Mouse (Mus musculus) heart, adult 2 months (tissue): ENCODE measurements at regions not wholly inside any gene's neighbourhood (a gene's known extent, or its start where the extent isn't known, plus 50 kb on each side); places are given as distances from the start of the nearest gene placed in this dataset.

Experiments
- DNase-seq, 2 experiments: peaks; one replicate each; pipeline ENCODE4 v3.0.0; 2021
- H3K27ac ChIP-seq: fragments of 200-600 bp; 2 replicates; pipeline ENCODE4 v1.8.1; 2022
- H3K27me3 ChIP-seq: fragments of 200-500 bp; 2 replicates; pipeline ENCODE4 v1.6.1; 2012; ENCODE audit warnings: mild to moderate bottlenecking, low read length, inconsistent platforms, mixed read lengths; ENCODE audit not compliant: control insufficient read depth, insufficient read depth
- H3K36me3 ChIP-seq: fragments of 200-500 bp; 2 replicates; pipeline ENCODE4 v1.6.1; 2012; ENCODE audit warnings: low read length, inconsistent platforms; ENCODE audit not compliant: control insufficient read depth, insufficient read depth
- H3K4me1 ChIP-seq: fragments of 200-500 bp; 2 replicates; pipeline ENCODE4 v1.6.1; 2011; ENCODE audit warnings: low read length; ENCODE audit not compliant: control insufficient read depth, insufficient read depth
- H3K4me3 ChIP-seq: fragments of 200-600 bp; 2 replicates; pipeline ENCODE4 v1.8.1; 2022
- H3K79me2 ChIP-seq: fragments of 200-500 bp; replicated peaks from 2 replicates; pipeline ENCODE4 v1.6.1; 2012; ENCODE audit warnings: mild to moderate bottlenecking, inconsistent platforms, low read length, moderate library complexity, mixed read lengths; ENCODE audit not compliant: control insufficient read depth, insufficient read depth
- H3K9ac ChIP-seq: fragments of 200-500 bp; 2 replicates; pipeline ENCODE4 v1.6.1; 2012; ENCODE audit warnings: low read depth, mild to moderate bottlenecking, control low read depth, inconsistent platforms, low read length, mixed read lengths
- CTCF ChIP-seq: fragments of 200-600 bp; IDR thresholded peaks from 2 replicates; pipeline ENCODE4 v1.8.1; 2022; ENCODE audit warnings: antibody characterized with exemption, mild to moderate bottlenecking, moderate library complexity
- EP300 ChIP-seq: fragments of 200-500 bp; IDR thresholded peaks from 2 replicates; pipeline ENCODE4 v1.6.1; 2011; ENCODE audit warnings: low read depth, low read length, control low read depth; ENCODE audit not compliant: insufficient read depth
- POLR2A ChIP-seq: fragments of 200-500 bp; IDR thresholded peaks from 2 replicates; pipeline ENCODE4 v1.6.1; 2011; ENCODE audit warnings: mild to moderate bottlenecking, low read depth, low read length, control low read depth; ENCODE audit not compliant: insufficient read depth
- WGBS: fragments of 180-500 bp; shearing (Covaris S2); methylation state at CpG from one replicate; pipeline ENCODE4 v1.1.7; 2018; 5-methylcytosine and 5-hydroxymethylcytosine counted together
- intact Hi-C: fragments of 180-260 bp; cut with DNase I; formaldehyde crosslinking; loops from one replicate; pipeline ENCODE4 v1.15.1; 2025

- Histone ChIP-seq H3K27me3 (no peaks in the 10 kb centered on the region), H3K36me3 (no peaks in the 10 kb centered on the region), H3K9ac (no peak overlapping the region), H3K79me2 (no peaks in the 10 kb centered on the region), H3K27ac (no peak overlapping the region), H3K4me3 (no peak overlapping the region), H3K4me1 (no peaks in the 10 kb centered on the region)
- no peak for DNase-seq
- TF ChIP-seq POLR2A (no peak), CTCF (no peak), EP300 (no peak)
- WGBS: 92% methylated on average over 3 of the region's 3 CpGs
- intact Hi-C loops: no loop called here
Observed at GRCm38 (mm10) chr6:36175112-36175511, 212.8 kb upstream of the Chrm2 start.

GRCm38 (mm10) chr6:36179895-36180294 lies 208.0 kb upstream of the Chrm2 start:
- 88% methylated on average over 3 of the region's 3 CpGs for WGBS
- no peak for DNase-seq
- Histone ChIP-seq H3K9ac (no peak overlapping the region), H3K27me3 (no peaks in the 10 kb centered on the region), H3K36me3 (no peaks in the 10 kb centered on the region), H3K27ac (no peak overlapping the region), H3K4me3 (no peak overlapping the region), H3K79me2 (no peaks in the 10 kb centered on the region), H3K4me1 (no peaks in the 10 kb centered on the region; the same call in 1 of the 2 replicates)
- TF ChIP-seq POLR2A (no peak), CTCF (no peak), EP300 (no peak)
- intact Hi-C loops: no loop called here

- Histone ChIP-seq H3K36me3 (no peaks in the 10 kb centered on the region), H3K27ac (no peak overlapping the region), H3K79me2 (no peaks in the 10 kb centered on the region), H3K4me1 (no peaks in the 10 kb centered on the region; the same call in 1 of the 2 replicates), H3K27me3 (no peaks in the 10 kb centered on the region), H3K9ac (no peak overlapping the region), H3K4me3 (no peak overlapping the region)
- WGBS: 66% methylated on average over 1 of the region's 1 CpGs
- intact Hi-C loops: no loop called here
- TF ChIP-seq EP300 (no peak), POLR2A (no peak), CTCF (no peak)
- no peak for DNase-seq
Observed at GRCm38 (mm10) chr6:36182698-36183097, 205.2 kb upstream of the Chrm2 start.

DNA sequence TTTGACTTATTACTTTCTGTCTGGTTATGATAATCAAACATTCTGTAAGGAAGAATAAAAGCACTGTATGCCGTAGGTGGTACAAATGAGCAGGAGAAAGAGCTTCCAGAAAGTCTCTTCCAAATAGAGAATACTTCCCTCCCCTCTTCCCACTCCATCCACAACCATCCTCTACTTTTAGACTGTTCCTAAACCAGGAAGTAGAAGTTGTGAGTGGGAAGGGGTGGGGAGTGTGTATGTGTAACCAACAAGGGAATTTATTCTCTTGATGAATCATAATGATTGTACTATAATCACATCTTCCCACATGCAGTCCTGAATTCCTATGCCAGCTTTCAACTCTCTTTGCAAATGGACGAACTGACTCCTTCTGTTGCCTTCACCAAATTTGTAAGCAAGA lies 181.2 kb upstream of the Chrm2 start:
- intact Hi-C loops: no loop called here
- WGBS: 66% methylated on average over 2 of the region's 2 CpGs
- Histone ChIP-seq H3K27ac (no peak overlapping the region), H3K36me3 (no peaks in the 10 kb centered on the region), H3K4me3 (no peak overlapping the region), H3K9ac (no peak overlapping the region), H3K4me1 (no peaks in the 10 kb centered on the region), H3K79me2 (no peaks in the 10 kb centered on the region), H3K27me3 (no peaks in the 10 kb centered on the region)
- DNase-seq: no peak
- TF ChIP-seq CTCF: no peak
- TF ChIP-seq POLR2A: no peak

- WGBS: 72% methylated on average over 4 of the region's 4 CpGs
- H3K9ac ChIP-seq: no peak overlapping the region
- H3K4me1 ChIP-seq: no peaks in the 10 kb centered on the region
- TF ChIP-seq EP300 (no peak), POLR2A (no peak), CTCF (no peak)
- DNase-seq: no peak
- intact Hi-C loops: no loop called here
- H3K27me3 ChIP-seq: no peaks in the 10 kb centered on the region
- H3K27ac ChIP-seq: no peak overlapping the region
- no peaks in the 10 kb centered on the region for H3K79me2 ChIP-seq
- H3K36me3 ChIP-seq: no peaks in the 10 kb centered on the region
- no peak overlapping the region for H3K4me3 ChIP-seq
Observed at GRCm38 (mm10) chr6:36221308-36221707, 166.6 kb upstream of the Chrm2 start.

- 65% methylated on average over 1 of the region's 1 CpGs for WGBS
- Histone ChIP-seq H3K27me3 (no peaks in the 10 kb centered on the region), H3K4me3 (no peak overlapping the region), H3K27ac (no peak overlapping the region), H3K79me2 (no peaks in the 10 kb centered on the region), H3K4me1 (no peaks in the 10 kb centered on the region), H3K36me3 (no peaks in the 10 kb centered on the region), H3K9ac (no peak overlapping the region)
- no peak for TF ChIP-seq CTCF
- no peak for DNase-seq
- intact Hi-C loops: no loop called here
Observed at GRCm38 (mm10) chr6:36234438-36234837, 153.4 kb upstream of the Chrm2 start.

GRCm38 (mm10) chr6:36247027-36247426 lies 140.9 kb upstream of the Chrm2 start:
- Histone ChIP-seq H3K9ac (no peak overlapping the region), H3K36me3 (no peaks in the 10 kb centered on the region), H3K27ac (no peak overlapping the region), H3K27me3 (no peaks in the 10 kb centered on the region), H3K79me2 (no peaks in the 10 kb centered on the region), H3K4me1 (no peaks in the 10 kb centered on the region), H3K4me3 (no peak overlapping the region)
- intact Hi-C loops: loop anchor here (5.0 to 10.0 kb wide), 2 partner anchors 240 to 862 kb away; no protein-coding TSS in a partner anchor
- DNase-seq: no peak
- TF ChIP-seq EP300 (no peak), CTCF (no peak), POLR2A (no peak)
- WGBS: 49% methylated on average over 3 of the region's 3 CpGs
